Mouse (Mus musculus) urinary bladder, adult 2 months (tissue): ENCODE data around the gene B230217C12Rik. TPM values are rescaled to one million over a fixed set of nuclear protein-coding genes. Genes with fewer than 3 reads are reported as not detected.

Experiments
- DNase-seq: peaks from one replicate; pipeline ENCODE4 v3.0.0; 2022; ENCODE audit warnings: low spot score
- polyA plus RNA-seq: library from polyadenylated mRNA; depleted of rRNA; stranded (reverse); fragments of >200 nt; gene quantifications from 2 replicates; pipeline ENCODE4 v1.2.3, GENCODE M21; 2012

The B230217C12Rik gene
- polyA plus RNA-seq, 1 experiment, result 3.8 TPM

- no peak for DNase-seq
Measured at GRCm38 (mm10) chr11:97809235-97810121, 31.1 kb upstream of the B230217C12Rik start.

DNA sequence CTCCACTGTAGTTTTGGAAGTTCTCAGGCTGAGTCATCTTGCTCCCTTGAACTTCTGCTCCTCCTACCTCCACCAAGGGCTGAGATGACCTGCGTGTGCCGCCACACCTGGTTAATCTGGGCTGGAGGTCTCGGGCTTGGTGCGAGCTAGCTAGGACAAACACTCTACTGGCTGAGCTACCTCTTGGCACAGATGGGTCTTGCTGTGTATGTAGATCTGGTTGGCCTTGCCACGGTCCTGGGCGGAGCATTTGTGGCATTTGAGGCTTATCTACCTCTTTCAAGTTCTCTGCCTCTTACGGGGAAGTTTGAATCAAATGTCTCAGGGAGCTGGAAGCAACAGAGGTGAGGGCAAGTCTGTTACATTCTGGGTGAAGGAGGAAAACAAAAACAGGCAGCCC, 30.2 kb upstream of the B230217C12Rik start:
- no peak for DNase-seq

- DNase-seq, result no peak
Measured at GRCm38 (mm10) chr11:97810970-97811369, 29.6 kb upstream of the B230217C12Rik start.

DNA sequence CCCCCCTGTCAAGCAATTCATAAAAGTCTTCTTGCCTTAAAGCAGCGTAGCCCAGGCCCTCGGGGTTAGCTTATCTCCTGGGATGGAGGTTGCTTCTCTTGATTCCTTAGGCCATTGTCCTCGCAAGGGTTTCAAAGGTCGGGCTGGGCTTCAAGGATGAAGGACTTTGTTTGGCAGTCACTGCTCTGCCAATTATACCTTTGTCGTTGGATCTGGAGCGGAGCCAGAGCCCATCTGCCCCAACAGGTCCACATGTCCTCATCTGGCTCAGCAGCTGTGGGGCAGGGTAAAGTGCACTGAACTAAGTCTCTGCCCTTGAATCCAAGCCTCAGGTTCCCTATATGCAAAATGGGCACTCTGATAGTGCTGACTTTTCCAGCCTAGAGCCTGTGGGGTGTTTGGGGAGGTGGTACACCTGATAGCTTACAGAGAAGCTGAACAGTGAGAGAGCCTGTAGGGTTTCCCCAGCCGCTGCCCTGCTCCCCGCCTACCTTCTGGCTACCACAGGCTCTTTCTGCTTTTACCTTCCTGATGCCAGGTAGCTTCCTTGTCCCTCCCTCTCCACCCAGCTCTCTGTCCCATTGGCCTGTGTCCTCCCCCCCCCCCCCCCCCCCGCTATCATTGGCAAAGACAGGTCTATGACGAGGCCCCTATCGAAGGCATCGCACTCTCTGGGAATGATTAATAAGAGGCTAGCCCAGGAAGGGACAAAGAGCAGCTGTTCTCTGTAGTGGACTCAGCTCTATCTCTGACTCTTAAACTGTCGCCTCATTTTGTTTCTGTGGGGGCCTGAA, 28.8 kb upstream of the B230217C12Rik start:
- DNase-seq, result no peak

- no peak for DNase-seq
Measured at GRCm38 (mm10) chr11:97812491-97812921, 28.1 kb upstream of the B230217C12Rik start.

- DNase-seq, result no peak
Measured at GRCm38 (mm10) chr11:97813085-97813484, 27.5 kb upstream of the B230217C12Rik start.

- DNase-seq, result no peak
Measured at GRCm38 (mm10) chr11:97813746-97814515, 26.6 kb upstream of the B230217C12Rik start.

GRCm38 (mm10) chr11:97815736-97816135, 24.8 kb upstream of the B230217C12Rik start:
- no peak for DNase-seq

- no peak for DNase-seq
Measured at GRCm38 (mm10) chr11:97816176-97816575, 24.4 kb upstream of the B230217C12Rik start.

DNA sequence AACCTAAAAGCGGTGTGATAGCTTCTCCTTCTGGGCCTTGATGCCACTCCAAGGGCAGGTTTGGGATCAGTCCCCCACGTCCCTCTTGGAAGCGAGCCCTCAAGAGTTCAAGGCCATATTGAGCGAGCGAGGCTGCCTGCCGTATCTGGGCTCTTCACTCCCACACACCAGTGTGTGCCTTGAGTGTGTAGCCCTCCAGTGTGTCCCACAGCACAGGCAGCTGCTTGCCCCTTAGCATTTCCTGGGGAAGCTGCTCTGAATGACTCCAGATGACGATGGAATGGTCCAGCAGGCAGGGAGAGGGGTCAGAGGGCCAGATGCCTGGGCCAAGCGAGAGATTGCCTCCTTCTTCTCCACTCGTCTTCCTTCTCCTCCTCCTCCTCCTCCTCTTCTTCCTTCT, 23.7 kb upstream of the B230217C12Rik start:
- no peak for DNase-seq

DNA sequence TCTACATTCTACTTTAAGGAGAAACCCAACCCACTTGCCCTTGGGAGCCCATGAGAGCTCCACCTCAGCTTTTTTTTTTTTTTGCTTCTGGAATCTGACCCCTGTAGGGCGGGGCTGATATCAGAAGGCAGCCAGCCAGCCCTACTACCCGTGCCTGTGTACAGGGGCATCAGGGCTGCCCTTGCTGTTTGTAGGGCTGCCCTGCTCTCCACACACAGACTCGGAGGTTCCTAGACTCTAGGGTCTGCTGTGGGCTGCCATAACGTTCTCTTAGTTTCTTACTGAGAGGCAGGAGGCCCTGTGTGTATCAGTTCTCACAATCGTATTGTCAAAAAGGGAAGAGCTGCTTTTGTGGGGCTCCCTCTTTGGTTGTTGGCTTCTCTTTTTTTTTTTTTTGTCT, 23.2 kb upstream of the B230217C12Rik start:
- no peak for DNase-seq

DNA sequence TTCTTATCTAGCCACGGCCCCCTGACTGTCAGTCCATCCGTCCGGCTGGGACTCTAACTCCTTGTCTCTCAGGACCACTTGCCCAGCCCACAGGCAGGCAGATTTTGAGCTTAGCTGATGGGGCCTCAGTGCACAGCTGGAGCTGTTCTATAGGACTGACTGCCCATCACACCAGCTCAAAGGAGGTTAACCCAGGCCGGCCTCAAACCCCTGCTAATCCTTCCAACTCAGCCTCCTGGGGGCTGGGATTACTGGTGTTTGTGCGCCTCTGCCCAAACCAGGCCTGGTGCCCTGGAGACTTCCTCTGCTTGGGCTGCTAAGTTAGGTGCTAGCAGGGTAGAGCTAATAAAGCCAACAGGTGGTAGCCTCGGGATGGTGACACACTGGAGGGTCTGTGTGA, 22.6 kb upstream of the B230217C12Rik start:
- DNase-seq, result no peak

GRCm38 (mm10) chr11:97818571-97818970, 22.0 kb upstream of the B230217C12Rik start:
- DNase-seq, result no peak

DNA sequence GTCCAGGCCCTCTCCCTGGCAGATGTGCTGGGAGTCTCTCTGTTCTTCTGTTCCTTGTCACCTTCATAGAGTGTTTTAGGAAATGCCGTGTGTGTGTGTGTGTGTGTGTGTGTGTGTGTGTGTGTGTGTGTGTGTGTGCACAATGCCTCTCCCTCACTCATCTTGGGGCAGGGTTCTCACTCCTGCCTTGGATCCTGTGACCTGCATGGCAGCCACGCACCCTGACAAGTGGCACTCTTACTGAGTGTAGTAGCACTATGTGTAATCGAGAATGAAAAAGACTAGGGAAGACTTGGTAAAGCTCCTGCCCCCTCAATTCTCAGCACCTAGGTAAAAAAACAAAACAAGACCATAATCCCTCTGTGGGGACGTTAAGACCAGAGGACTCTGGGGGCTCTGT, 21.5 kb upstream of the B230217C12Rik start:
- no peak for DNase-seq

DNA sequence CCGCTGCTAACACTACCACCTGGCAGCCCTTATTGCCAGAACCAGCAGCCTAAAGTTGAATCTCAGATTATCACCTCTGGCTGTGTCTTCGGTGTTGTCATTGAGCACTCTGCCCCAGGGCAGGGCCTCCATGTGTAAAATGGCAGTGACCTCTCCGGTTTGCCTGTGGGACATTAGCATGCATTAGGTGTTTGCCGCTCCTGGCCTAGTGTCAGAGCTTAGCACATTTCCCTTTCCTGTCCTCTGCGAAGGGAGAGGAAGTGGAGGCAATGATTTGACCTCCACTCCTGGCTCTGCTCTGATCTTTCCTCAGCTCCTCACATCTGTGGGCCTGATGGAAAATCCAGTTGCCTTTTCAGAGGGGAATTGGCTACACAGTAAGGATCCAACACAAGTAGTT, 20.7 kb upstream of the B230217C12Rik start:
- no peak for DNase-seq

DNA sequence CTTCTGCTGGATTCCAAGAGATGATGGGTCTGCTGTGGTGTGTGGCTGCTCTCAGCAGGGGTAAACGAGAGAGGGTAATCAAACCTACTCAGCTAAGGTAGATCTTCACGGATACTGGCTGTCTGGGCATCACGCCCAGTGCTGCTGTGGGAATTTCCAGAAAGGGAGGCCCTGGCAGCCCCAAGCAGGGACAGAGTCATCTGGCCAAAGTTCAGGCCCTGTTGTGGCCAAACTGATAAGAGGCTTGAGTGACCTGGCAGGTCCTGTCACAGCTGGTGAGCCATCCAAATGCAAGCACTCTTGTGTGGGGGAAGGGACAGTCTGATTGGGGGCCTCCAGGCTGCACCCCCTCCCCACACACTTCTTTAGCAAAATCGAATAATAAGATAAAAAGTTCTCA, 19.7 kb upstream of the B230217C12Rik start:
- DNase-seq, result no peak

GRCm38 (mm10) chr11:97821401-97822064, 19.0 kb upstream of the B230217C12Rik start:
- no peak for DNase-seq

DNA sequence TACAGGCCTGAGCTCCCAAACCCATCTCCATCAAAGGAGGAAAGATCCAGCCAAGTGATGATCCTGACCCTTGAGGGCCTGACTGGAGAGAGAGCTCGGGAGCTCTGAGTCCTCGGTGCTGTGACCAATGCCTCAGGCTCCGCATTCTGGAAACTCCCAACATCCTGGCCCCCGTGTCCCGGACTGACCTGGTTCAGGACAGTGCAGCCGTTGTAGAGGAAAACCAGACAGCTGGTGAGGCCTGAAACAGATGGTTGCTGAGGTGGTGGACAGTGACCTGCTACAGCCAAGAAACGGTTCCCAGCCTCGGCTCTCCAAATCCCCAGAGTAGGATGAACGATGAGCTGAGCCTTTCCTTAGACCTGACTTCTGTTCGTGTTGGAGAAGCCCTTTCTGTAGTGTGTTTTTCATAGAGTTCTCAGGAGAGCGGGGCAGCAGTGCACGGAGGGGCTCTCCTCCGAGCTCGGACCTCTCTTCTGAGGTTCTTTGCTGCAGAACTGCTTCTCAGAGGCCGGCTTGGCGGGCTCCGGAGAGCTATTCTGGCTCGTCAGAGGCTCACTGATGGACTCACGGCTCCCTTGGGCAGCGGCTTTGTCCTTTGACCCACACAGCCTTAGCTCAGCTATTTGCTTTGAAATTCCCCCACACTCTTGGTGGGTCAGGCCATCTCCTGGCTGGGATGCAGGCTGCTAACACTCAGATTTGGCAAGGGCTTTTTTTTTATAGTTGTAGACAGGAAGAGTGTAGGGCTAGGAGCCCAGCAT, 17.6 kb upstream of the B230217C12Rik start:
- DNase-seq, result no peak

DNA sequence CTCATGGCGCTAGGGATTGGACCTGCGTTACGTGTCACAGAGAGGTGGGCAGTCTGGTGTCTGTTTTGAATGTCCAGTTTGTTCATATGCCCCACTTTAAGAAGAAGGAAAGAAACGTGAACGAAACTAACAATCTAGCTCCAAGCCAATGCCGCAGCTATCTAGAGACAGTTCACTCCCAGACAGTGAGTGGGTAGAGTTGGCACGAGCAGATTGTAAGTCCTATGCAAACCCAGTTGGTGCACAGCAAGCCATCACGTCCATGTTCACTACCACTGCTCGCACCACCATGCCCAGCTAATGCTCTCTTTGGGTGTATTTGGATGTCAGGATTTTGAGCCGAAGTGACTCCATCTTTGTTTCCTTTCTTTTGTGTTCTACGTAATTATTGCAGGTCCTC, 16.4 kb upstream of the B230217C12Rik start:
- DNase-seq, result no peak

GRCm38 (mm10) chr11:97824895-97825294, 15.7 kb upstream of the B230217C12Rik start:
- DNase-seq, result no peak

GRCm38 (mm10) chr11:97825295-97825694, 15.3 kb upstream of the B230217C12Rik start:
- DNase-seq, result no peak
